14 mouse cellular contexts compared by ENCODE assay signal in genomic region chr9:116188952-116189666, GRCm38 (mm10). TPM values are rescaled to one million over a fixed set of nuclear protein-coding genes. Genes with fewer than 3 reads are reported as not detected.
DNase-seq lines count a peak whose midpoint lies in the region; ATAC-seq and TF ChIP-seq lines count a peak whose summit lies in the region.
"Had no signal": no experiment of that assay in that cellular context is flagged by ENCODE, and none has a peak within 500 bp of the region (broad histone marks: within the 10 kb centered on the region; RNA-seq: fewer than 3 reads in every experiment).

No protein-coding gene starts in this region.

- 40% methylated on average over 15 of the region's 15 CpGs for WGBS in limb, embryonic 14.5 days
- 89% methylated on average over 15 of the region's 15 CpGs for WGBS in midbrain, postnatal 0 days

- no peak overlapping the region for H3K4me2 ChIP-seq in limb, embryonic 14.5 days (replicated peaks; ENCODE audit: low read depth, low read length, severe bottlenecking)
- no peak overlapping the region for H3K4me2 ChIP-seq in midbrain, postnatal 0 days (ENCODE audit: low read depth, low read length, poor library complexity, severe bottlenecking)
- H3K4me2 ChIP-seq: heart, embryonic 13.5 days; kidney, embryonic 15.5 days; liver, embryonic 13.5 days had no signal

- H3K27me3 ChIP-seq in limb, embryonic 14.5 days (ENCODE audit: control insufficient read depth, insufficient read depth, low read length): no peaks in the 10 kb centered on the region
- no peaks in the 10 kb centered on the region for H3K27me3 ChIP-seq in midbrain, postnatal 0 days (ENCODE audit: insufficient read depth, low read length)
- H3K27me3 ChIP-seq: heart, embryonic 13.5 days; kidney, embryonic 15.5 days; liver, embryonic 13.5 days had no signal

- TF ChIP-seq CTCF in midbrain, postnatal 0 days (IDR thresholded peaks at IDR 0.05): no peak

- ATAC-seq in activated CD4-positive, CD25-positive, alpha-beta regulatory T cell, adult 4 months: peak; percentile 87
- ATAC-seq in limb, embryonic 14.5 days (ENCODE audit: low FRiP score, low read depth): peak; percentile 72; the same call in 1 of the 2 replicates
- no peak for ATAC-seq in midbrain, postnatal 0 days (ENCODE audit: low FRiP score)

- no peak for TF ChIP-seq POLR2A in limb, embryonic 14.5 days (IDR thresholded peaks at IDR 0.05; ENCODE audit: borderline replicate concordance, extremely low read depth, insufficient read depth, insufficient read length)

- 0 out of 2 replicates have a peak, but pooled peaks cover 2% of the 10 kb centered on the region for H3K4me1 ChIP-seq in limb, embryonic 14.5 days (ENCODE audit: control insufficient read depth, insufficient read depth, low read length)
- H3K4me1 ChIP-seq in midbrain, postnatal 0 days (ENCODE audit: insufficient read depth, low read length): no peaks in the 10 kb centered on the region
- H3K4me1 ChIP-seq: heart, embryonic 13.5 days had no signal

- H3K9me3 ChIP-seq in limb, embryonic 14.5 days (ENCODE audit: control insufficient read depth, low read length): no peaks in the 10 kb centered on the region
- no peaks in the 10 kb centered on the region for H3K9me3 ChIP-seq in midbrain, postnatal 0 days (ENCODE audit: low read length)
- H3K9me3 ChIP-seq: heart, embryonic 13.5 days; kidney, embryonic 15.5 days; liver, embryonic 13.5 days had no signal

- no peak overlapping the region for H3K9ac ChIP-seq in limb, embryonic 14.5 days (ENCODE audit: low read depth, low read length, severe bottlenecking)
- no peak overlapping the region for H3K9ac ChIP-seq in midbrain, postnatal 0 days (replicated peaks; ENCODE audit: low read length, poor library complexity, severe bottlenecking)
- H3K9ac ChIP-seq: heart, embryonic 13.5 days; kidney, embryonic 15.5 days; liver, embryonic 13.5 days had no signal

- DNase-seq in right cerebral cortex, postnatal 14 days: peak; percentile 18
- no peak for DNase-seq in right cerebral cortex, adult 2 months (ENCODE audit: low spot score in 2 of 2)
- peak; percentile 91 for DNase-seq in limb, embryonic 14.5 days (ENCODE audit: low spot score)
- DNase-seq in thymus, postnatal 14 days: peak; percentile 71
- DNase-seq in midbrain, postnatal 0 days (ENCODE audit: low spot score): no peak
- no peak for DNase-seq in cerebellum, adult 11-12 months
- no peak for DNase-seq in kidney, adult 18-20 months
- DNase-seq: gastrocnemius, adult 2 months; layer of hippocampus, postnatal 36 days; liver, embryonic 13.5 days had no signal

- no peak overlapping the region for H3K4me3 ChIP-seq in limb, embryonic 14.5 days (replicated peaks; ENCODE audit: low read length)
- H3K4me3 ChIP-seq in midbrain, postnatal 0 days (ENCODE audit: low read depth, low read length): no peak overlapping the region
- H3K4me3 ChIP-seq: gastrocnemius, adult 2 months; heart, embryonic 13.5 days; kidney, embryonic 15.5 days; liver, embryonic 13.5 days; megakaryocyte, embryonic 14.5 days had no signal

- no peaks in the 10 kb centered on the region for H3K36me3 ChIP-seq in limb, embryonic 14.5 days (ENCODE audit: control insufficient read depth, insufficient read depth, low read length)
- H3K36me3 ChIP-seq in midbrain, postnatal 0 days (ENCODE audit: insufficient read depth, low read length): no peaks in the 10 kb centered on the region
- H3K36me3 ChIP-seq: heart, embryonic 13.5 days; kidney, embryonic 15.5 days; liver, embryonic 13.5 days had no signal

- H3K27ac ChIP-seq in limb, embryonic 14.5 days (replicated peaks; ENCODE audit: low read depth, low read length): peak overlapping the region; percentile 28
- no peak overlapping the region for H3K27ac ChIP-seq in midbrain, postnatal 0 days (ENCODE audit: low read depth, low read length)
- H3K27ac ChIP-seq: gastrocnemius, adult 2 months; heart, embryonic 13.5 days; kidney, embryonic 15.5 days; liver, embryonic 13.5 days had no signal

RNA-seq across cellular contexts. Expression of gene Tgfbr2, which starts 13.9 kb away (rescaled TPM):
- 10 to 100 TPM; 22.9 to 28.0 TPM for polyA plus RNA-seq in activated CD4-positive, CD25-positive, alpha-beta regulatory T cell, adult 4 months (2017; shearing (Covaris generic))
- polyA plus RNA-seq in limb, embryonic 14.5 days (2012; rRNA removed): 58.8 and 73.8 TPM in 2 replicates
- polyA plus RNA-seq in limb, embryonic 14.5 days (2014; fragmentation: Nextera tagmentation; extraction: Ambion mirVana): 67.2 and 71.5 TPM in 2 replicates
- 20.3 and 21.8 TPM in 2 replicates for total RNA-seq in midbrain, postnatal 0 days (2014; rRNA removed)
- polyA plus RNA-seq in midbrain, postnatal 0 days (2015; fragmentation: Nextera tagmentation; extraction: Ambion mirVana): 6.7 and 7.2 TPM in 2 replicates

Comparison
In these comparisons a context has a peak if more than half of its experiments do, and no peak if none do; other contexts are left out.
1. DNase-seq: peak in right cerebral cortex, postnatal 14 days (single experiment), limb, embryonic 14.5 days (single experiment) and thymus, postnatal 14 days (single experiment); none in right cerebral cortex, adult 2 months (0 of 2), midbrain, postnatal 0 days (single experiment), cerebellum, adult 11-12 months (single experiment) and kidney, adult 18-20 months (single experiment).